Mouse (Mus musculus) adrenal gland, postnatal 4 days (tissue): ENCODE results near the gene Tsr3. TPM values are rescaled to one million over a fixed set of nuclear protein-coding genes. Genes with fewer than 3 reads are reported as not detected.
A peak's percentile ranks its signal among the peaks of the same experiment; 100 is the strongest.
"Not testable (repeated sequence)": the region's sequence is repeated elsewhere in the genome, so short reads cannot be mapped to it uniquely, and the experiment has no call there.

Source experiments
- DNase-seq, 2 experiments: peaks; one replicate each; pipeline ENCODE4 v3.0.0; 2021 to 2022; ENCODE audit warnings: low spot score in 2 of 2, mixed read lengths in 2 of 2
- long read RNA-seq, 2 experiments: library from polyadenylated mRNA; stranded (forward); transcript quantifications; one replicate each; pipeline ENCODE4 v2.0.0; 2021
- total RNA-seq, 2 experiments: library from RNA; stranded (reverse); gene quantifications; 2 replicates each; pipeline ENCODE4 v1.2.3; 2021

Gene Tsr3
- 10 to 100 TPM; 35.6 to 36.5 TPM for total RNA-seq
- long read RNA-seq, experiment 1, transcript Tsr3-201 (6 exons, 1,192 nt), result major isoform, 58 of 72 reads
- long read RNA-seq, experiment 1, partial matches to known transcripts, result 4 of 72 reads
- long read RNA-seq, experiment 1, other reads (novel, unspliced or antisense), result 10 of 72 reads
- long read RNA-seq, experiment 2, transcript Tsr3-201 (6 exons, 1,192 nt), result major isoform, 51 of 77 reads
- long read RNA-seq, experiment 2, partial matches to known transcripts, result 12 of 77 reads
- long read RNA-seq, experiment 2, other reads (novel, unspliced or antisense), result 14 of 77 reads

DNA sequence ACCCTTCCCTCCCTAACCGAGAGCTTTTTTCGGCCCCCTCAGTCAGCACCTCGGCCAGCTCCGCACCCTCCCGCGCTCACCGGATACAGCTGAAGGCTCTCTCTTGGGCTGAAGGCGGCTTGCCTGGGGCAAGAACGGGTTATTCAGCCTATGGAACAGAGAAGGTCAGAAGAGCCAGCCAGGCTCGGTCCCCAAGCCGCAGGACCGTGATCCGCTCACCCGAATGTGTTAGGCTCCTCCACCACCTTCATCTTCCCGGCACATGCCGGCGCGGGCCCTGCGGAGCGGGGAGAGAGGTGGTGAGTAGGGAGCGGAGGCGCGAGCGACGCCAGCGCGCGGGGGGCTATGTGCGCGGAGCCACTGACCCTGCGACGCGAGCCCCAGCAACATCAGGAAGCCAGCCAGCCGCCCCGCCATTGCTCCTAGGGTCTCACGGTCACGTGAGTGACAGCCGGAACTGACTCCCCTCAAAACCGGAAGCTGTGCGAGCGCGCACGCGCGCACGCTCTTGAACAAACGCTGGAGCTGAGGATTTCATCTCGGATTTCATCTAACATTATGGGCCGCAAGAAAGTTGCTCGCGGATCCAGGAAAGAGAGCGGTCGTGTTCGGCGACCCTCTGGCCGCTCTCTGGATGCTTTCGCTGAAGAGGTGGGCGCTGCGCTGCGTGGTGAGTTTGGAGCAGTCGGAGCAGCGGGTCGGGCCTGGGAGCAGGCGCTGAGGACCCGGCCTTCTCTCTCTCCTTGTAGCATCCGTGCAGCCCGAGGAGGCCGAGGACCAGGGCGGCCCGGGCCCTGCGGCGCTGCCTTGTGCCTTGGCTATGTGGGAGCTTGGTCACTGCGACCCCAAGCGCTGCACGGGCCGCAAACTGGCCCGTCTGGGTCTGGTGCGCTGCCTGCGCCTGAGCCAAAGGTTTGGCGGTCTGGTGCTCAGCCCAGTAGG is at the start of gene Tsr3, which contains the start of gene Gnptg:
Tsr3 (plus strand) TSS at position 476 of the 942 bp plus-strand sequence.
Gnptg (minus strand) TSS at position 430 of the 942 bp plus-strand sequence.
- DNase-seq, result peak; percentile 69 to 75

DNA sequence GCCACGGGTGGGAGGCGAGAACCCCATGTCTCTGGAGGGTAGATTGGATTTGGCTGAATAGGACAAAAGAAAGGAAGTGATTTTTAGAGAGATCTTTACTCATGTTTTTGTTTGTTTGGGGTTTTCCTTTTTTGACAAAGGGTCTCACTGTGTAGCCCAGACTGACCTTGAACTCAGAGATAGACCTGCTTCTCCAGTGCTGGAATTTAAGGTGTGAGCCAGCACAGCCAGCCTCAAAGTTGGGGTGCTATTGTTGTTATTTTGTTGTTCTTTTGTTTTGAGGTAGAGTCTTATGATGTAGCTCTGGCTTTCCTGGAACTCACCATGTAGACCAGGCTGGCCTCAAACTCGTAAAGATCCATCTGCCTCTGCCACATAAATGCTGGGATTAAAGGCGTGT is 37.6 kb upstream of the Tsr3 start:
- DNase-seq, result no peak

DNA sequence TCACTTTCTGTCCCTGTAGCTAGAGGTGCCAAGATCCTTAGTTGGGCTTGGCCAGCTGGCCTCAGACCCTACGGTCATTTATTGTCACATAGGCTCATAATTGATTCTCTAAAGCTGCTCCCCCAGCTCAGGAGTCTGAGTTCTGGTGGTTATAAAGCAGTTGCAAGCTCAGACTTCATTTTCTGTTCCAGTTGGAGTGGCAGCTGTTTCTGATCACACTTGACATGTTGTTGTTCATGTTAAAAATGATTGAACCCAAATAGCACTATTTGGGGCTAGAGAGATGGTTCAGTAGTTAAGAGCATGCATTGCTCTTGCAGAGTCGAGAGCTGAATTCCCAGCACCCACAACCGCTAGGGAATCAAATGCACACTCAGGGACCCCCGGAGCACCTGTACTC is 30.0 kb upstream of the Tsr3 start:
- no peak for DNase-seq

DNA sequence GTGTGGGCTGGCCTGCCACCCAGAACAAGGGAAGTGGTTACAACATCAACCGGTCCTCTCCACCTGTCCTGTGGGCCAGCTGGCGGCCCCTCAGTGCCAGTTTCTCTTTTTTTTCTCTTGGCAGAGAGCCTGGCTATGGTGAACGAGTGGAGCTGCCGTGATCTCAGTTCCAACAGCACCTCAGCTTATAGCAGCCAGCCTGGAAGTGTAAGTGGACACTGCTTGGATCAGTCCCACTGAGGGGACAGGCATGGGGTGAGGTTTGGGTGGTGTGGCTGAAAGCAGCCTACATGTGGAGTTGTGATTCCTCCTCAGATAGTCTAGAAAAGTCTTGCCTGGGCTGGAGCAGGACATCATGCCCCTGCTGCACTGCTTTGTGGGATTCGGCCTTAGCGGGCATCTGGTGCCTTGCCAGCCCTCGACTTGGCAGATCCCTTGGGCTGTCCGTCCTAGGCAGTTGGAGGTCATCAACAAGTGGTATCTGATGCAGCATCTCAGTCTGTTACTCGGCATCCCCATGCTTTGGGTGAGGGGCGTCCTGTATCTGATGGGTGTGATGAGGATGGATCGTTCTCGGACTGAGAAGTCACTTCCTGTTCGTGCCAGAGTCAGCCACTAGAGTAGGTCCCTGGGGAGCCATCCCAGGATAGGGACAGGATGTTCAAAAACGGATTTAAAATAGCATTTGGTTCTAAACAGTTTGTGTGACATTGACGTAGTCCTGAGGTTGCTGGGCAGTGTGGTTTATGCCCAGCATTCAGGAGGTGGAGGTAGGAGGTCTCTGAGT is 29.1 kb upstream of the Tsr3 start:
- no peak for DNase-seq

DNA sequence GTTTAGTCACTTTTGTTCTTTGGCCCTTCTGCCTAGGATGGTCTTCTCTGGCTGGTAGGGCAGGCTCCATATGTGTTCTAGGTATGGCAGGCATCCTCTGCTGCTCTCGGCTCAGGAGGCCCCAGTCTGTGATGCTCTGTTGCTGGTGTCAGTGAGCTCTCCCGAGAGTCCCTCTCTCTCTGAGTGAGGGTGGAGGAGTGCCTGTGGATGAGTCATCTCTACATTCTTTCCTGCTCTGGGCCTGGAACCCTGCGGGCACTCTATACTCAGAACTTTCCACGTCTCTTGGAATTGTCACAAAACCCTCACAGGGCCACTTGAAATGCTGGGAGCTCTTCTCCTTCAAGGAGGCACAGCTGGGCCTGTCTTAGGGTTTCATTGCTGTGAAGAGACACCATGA is 28.3 kb upstream of the Tsr3 start:
- DNase-seq, result no peak

DNA sequence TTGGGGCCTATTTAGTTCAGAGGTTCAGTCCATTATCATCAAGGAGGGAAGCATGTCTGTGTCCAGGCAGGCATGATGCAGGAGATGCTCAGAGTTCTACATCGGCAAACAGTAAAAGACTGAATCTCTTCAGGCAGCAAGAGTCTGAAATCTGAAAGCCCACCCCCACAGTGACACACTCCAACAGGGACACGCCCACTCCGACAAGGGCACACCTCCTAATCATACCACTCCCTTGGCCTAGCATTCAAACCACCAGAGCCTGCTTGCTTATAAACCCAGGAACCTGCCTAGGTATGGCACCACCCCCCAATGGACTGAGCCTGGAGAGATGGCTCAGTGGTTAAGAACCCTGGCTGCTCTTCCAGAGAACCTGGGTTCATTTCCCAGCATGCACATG is 24.5 kb upstream of the Tsr3 start:
- DNase-seq, result no peak

DNA sequence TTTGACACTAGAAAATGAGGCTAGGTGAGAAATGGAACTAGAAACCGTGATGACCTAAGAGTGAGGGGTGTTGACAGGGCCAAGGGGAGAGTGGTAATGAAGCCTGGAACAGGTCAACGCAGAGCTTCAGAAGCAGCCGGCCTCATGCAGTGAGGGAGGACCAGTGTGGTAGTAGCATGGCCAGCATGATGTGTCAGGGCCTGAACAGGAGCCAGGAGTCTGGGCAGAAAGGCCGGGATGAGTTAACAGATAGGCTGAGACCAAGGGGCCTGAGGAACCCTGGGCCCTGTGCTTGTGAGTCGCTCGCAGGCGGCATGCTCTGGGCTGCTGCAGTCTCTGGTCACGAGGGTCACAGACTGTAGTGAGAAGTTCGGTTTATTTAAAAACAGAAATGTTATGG is 21.0 kb upstream of the Tsr3 start:
- DNase-seq, result no peak

DNA sequence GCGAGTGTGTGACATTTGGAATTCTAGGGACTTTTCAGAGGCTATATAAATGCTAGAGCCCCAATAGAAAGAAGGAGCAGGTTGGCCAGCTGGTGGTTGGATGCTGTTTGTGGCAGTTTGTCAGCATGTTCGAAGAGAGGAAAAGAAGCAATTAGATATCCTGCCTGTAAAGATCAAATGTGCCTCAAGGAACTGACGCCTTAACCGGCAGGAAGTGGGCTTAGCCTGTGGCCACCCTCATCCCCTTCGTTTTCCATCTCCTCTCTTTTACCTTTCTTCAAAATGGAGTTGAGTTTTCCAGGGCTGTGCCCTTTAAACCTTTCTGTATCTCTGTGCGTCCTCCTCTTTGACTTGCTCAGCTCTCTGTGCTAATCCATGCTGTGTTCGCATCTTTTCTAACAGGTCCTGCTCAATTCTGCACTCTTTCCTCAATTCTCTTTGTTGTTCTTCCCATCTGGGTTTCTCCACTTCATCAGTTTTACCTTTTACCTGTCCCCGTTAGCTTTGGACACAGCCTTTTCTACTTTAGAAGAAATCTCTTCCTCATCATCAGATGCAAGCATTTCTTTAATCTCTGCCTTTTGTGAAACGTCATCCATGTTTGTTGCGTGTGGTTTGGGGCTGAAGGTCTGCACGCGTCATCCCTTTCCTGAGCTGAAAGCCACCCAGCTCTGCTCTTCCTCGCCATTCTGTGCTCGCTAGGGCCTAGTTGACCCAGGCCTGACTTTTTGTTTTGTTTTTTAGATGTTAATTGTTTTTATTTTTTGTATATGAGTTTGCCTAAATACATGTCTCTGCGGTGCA is 20.3 kb upstream of the Tsr3 start:
- no peak for DNase-seq

DNA sequence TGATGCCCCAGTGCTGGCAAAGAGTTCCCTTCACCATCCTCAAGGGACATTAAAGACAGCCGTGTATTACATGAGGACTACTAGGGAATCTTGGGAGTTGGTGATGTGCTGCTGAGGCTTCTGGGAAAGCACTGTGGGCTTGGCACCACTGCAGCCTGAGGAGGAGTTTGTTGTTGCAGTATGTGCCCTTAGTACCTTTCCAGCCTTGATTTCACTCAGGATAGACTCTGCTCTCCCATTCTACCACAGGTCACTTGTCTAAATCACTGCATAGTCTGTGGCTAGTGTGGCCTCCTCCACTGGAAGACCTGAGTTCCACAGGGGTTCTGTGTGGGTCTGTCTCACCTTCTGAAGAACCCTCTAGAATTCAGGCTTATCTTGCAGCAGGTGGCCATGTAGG is 19.2 kb upstream of the Tsr3 start:
- no peak for DNase-seq

DNA sequence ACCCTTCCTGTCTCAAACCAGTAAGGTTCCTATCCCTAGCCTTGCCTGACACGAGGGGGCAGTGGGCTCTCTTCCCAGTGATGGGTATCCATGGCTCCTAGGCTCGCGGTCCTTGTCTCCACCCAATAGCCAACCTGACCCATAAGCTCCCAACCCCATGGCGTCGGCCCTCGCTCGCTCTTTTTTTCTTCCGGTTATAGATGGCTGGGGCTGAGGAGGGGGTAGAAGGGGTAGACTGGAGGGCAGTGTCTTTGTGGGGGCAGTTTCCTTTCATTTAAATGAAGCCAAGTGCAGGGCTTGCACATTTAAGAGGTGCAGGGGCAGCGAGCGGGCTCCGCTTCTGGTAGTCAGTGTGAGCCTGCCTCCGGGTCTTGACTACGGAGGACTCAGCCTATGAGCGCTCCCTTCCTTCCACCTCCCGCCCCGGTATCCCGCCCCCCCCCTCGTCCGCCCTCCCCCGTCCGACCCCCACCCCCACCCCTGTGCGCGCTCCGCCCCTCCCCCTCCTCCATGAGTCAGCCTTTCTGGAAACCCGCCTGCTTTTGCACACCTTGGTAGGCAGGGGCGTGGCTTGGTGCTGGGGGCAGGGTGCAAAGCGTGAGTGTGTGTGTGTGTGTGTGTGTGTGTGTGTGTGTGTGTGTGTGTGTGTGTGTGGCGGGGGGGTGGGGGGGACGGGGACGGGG is 18.0 kb upstream of the Tsr3 start:
- DNase-seq, result peak; percentile 26 to 40

DNA sequence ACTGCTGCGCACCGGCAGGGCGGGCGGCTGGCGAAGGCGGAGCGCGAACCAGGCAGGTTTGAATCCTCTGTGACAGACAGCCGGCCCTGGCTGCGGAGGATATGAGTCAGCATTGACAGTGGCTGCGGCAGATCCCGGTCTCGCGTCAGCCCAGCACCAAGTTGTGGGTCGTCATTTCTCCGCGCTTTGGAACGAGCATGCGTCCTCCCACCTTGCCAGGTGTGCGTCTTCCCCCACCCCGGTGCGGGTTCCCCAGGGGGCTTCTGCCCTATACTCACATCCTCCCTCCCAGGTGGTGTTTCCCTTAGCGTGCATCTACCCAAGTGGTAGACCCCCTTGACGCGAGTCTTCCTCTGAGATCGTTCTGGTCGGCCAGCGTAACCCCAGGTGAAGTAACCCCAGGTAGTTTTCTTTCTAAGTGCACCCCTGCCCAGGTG is 17.4 kb upstream of the Tsr3 start:
- not testable (repeated sequence) for DNase-seq

DNA sequence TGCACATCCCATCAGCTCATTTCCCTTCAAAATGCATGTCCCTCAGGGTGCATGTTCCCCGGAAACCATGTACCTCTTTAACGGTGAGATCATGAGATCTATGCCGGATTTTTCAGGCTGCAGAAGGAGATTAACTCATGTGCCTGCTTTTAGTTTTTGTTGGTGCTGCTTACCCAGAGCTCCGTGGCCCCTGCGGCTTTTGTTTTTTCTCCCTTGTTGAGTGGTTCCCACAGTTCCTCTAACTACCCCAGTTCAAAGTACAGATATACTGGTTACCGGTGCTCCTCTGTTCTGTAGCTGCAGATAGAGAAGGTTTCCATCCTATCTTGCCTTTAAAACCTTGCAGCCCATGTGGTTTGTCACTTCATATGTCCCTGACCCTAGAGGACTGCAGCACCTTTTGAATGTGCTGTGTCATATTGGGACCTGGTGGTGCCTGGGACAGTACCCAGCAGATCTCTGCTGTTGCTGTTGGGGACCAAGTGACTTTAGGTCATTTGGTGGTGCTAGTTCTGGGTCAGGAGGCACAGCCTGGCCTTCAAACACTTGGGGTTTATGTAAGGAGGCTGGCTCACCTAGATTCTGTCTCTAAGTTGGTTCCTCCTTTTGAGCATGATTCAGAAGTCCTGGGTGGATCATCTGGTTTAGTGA is 16.9 kb upstream of the Tsr3 start:
- DNase-seq, result no peak

DNA sequence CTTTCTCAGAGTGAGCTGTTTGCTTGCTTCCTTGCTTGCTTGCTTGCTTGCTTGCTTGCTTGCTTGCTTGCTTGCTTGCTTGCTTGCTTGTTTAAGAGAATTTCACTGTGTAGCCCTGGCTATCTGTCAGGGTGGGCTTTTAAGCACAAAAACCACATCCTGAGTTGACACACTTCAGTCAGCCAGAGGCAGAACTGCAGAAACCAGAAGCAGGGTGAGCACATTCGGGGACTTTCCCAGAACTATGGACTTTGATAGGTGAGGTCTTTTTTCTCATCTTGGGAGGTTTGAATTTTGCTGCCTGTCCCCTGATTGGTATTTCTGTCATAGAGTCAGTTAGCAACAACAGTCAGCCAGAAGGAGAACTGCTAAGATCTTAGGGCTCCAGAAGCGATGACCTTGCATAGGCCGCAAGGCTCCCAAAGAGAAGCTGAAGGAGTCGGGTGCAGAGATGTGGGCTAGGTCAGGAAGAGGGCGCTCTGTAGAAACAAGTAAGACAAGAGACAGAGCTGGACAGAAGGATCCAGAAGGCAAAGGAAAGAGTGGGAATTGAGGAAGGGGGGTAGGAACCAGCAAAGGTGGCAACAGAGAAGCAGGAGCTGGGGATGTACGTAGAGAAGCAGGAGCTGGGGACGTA is 15.3 kb upstream of the Tsr3 start:
- DNase-seq, result no peak

DNA sequence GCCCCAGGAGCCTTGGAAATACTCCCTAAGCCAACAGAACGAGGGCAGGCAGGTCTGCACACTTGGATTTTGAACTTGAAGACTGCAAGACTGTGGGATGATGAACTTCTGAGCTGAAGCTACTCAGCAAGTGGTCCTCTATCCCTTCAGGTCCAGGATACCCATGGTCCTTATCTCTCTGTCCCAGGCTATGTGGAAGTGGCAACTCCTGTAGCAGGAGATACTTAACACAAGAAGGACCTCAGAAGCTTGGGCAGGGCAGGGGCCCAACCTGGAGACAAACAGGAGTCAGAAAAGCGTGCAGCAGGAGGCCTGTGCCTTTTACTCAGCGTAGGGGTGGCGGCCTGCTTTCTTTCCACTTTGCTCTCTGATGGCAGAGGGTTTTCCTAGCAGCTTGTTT is 14.3 kb upstream of the Tsr3 start:
- DNase-seq, result no peak

DNA sequence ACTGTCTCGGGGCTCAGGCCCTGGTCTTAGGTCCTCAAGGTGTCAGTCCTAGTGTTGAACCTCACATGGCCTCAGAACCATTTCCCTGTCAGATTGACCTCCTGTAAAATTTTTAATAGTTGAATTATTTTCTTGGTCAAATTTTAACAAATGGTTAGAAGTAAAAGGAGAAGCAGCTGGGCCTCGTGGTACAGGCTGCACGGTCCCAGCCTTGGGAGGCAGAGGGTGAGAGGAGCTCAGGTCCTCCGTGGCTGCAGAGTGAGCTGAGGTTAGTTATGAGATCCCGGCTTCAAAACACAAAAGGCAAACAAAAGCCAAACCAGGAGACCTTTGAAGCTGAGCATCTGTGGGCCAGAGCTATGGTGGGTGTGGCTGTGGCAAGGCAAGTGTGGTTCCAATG is 12.0 kb upstream of the Tsr3 start:
- DNase-seq, result no peak

DNA sequence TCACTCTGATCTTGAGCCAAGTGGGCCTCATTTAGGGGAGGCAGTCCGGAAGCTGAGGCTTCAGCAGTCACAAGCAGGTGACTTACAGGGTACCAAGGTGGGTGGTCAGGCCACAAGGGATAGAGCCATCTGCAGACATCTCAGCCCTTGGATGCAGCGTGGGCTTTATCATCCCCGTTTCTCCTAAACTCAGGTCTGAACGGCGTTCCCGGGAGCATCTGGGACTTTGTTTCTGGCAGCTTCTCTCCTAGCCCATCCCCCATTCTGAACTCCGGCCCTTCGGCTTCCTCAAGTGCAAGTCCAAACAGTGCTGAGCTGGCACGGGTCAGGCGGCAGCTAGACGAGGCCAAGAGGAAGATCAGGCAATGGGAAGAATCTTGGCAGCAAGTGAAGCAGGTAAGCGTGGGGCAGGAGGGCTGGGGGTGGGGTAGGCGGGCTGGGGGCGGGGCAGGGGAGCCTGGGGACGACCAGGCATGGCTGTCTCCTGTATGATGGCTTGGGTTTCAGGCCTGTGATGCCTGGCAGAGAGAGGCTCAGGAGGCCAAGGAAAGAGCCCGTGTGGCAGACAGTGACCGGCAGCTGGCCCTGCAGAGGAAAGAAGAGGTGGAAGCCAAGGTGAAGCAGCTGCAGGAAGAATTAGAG is 9.8 kb upstream of the Tsr3 start:
- DNase-seq, result not testable (repeated sequence)

DNA sequence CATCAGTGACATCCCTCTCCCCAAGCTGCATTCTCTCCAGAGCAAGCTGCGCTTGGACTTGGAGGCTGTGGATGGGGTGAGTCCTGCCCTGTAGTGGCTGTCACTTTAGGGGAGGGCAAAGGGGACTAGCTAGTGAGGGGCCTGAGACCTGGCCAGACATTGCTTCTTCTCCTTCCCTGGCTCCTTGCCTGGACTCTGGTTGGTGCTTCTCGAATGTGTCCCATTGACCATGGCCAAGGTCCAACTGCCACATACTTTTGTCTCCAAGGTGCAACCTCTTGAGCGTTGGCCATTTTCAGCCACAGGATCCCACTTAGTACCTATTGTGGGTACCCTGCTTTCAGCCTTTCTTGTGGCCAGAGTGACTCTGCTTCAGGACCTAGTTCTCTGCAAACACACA is 9.3 kb upstream of the Tsr3 start:
- DNase-seq, result no peak

DNA sequence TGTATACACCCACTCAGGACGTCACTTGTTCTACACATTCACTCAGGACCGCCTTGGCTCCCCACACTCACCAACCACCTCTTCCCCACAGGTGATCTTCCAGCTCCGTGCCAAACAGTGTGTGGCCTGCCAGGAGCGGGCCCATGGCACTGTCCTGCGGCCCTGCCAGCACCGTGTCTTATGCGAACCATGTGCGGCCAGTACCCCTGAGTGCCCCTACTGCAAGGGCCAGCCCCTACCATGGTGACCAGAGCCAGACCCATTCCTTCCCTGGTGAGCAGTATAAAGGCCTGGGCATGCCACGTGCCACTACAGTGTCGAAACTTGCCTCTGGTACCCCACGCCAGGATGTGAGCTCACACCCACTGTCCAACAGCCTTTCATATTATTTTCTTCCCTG is 8.3 kb upstream of the Tsr3 start:
- not testable (repeated sequence) for DNase-seq

DNA sequence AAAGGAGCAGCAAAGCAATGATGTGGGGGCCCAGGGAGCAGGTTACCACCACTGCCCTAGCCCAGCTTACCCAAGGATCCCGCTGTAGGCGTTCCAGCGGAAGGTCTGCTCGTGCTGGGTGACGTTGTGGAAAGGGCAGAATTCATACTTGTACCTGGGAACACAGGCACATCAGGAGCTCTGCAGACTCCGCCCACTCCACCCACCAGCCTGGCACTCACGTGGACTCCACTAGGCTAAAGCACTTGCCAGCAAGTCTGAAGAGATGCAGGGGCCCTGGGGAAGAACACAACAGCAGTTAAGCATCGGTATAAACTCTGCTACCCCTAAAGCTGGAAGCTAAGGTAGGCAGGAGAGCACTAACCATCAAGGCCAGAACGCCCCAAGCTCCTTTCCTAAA is 4.3 kb upstream of the Tsr3 start:
- DNase-seq, result no peak
